Mouse (Mus musculus): ENCODE results near the gene Mob4. TPM values are rescaled to one million over a fixed set of nuclear protein-coding genes. Genes with fewer than 3 reads are reported as not detected.
A peak's percentile ranks its signal among the peaks of the same experiment; 100 is the strongest.

The Mob4 gene
- polyA plus RNA-seq, 1 experiment: 125 TPM

- TF ChIP-seq POLR2A (IDR thresholded peaks at IDR 0.05; ENCODE audit: insufficient read depth, low read depth, low read length) (no peak), CTCF (IDR thresholded peaks at IDR 0.05; ENCODE audit: insufficient read depth, low read depth, low read length) (no peak)
- H3K4me1 ChIP-seq (ENCODE audit: control insufficient read depth, insufficient read depth, low read length): no peaks in the 10 kb centered on the region; the same call in 1 of the 2 replicates
- peak overlapping the region; percentile 37 for H3K4me3 ChIP-seq (ENCODE audit: insufficient read depth, low read depth, low read length)
- H3K27ac ChIP-seq (ENCODE audit: insufficient read depth, low read depth, low read length): no peak overlapping the region
- 14% methylated on average over 8 of the region's 8 CpGs for whole genome bisulfite sequencing
Observed at GRCm38 (mm10) chr1:55192015-55192414, 61.0 kb downstream of the Mob4 start.

- H3K27ac ChIP-seq (ENCODE audit: insufficient read depth, low read depth, low read length): no peak overlapping the region
- H3K4me3 ChIP-seq (ENCODE audit: insufficient read depth, low read depth, low read length): no peak overlapping the region
- 60% methylated on average over 3 of the region's 3 CpGs for WGBS
- no peaks in the 10 kb centered on the region; the same call in 1 of the 2 replicates for H3K4me1 ChIP-seq (ENCODE audit: control insufficient read depth, insufficient read depth, low read length)
- TF ChIP-seq POLR2A (IDR thresholded peaks at IDR 0.05; ENCODE audit: insufficient read depth, low read depth, low read length) (no peak), CTCF (IDR thresholded peaks at IDR 0.05; ENCODE audit: insufficient read depth, low read depth, low read length) (no peak)
Observed at GRCm38 (mm10) chr1:55192824-55193223, 61.8 kb downstream of the Mob4 start.

- Histone ChIP-seq H3K4me3 (ENCODE audit: insufficient read depth, low read depth, low read length) (no peak overlapping the region), H3K4me1 (ENCODE audit: control insufficient read depth, insufficient read depth, low read length) (no peaks in the 10 kb centered on the region; the same call in 1 of the 2 replicates), H3K27ac (ENCODE audit: insufficient read depth, low read depth, low read length) (no peak overlapping the region)
- TF ChIP-seq POLR2A (IDR thresholded peaks at IDR 0.05; ENCODE audit: insufficient read depth, low read depth, low read length) (no peak), CTCF (IDR thresholded peaks at IDR 0.05; ENCODE audit: insufficient read depth, low read depth, low read length) (no peak)
- WGBS: 56% methylated on average over 2 of the region's 2 CpGs
Observed at GRCm38 (mm10) chr1:55193316-55193715, 62.3 kb downstream of the Mob4 start.

GRCm38 (mm10) chr1:55194064-55194915 lies 63.3 kb downstream of the Mob4 start:
- H3K4me3 ChIP-seq (ENCODE audit: insufficient read depth, low read depth, low read length): no peak overlapping the region
- peaks cover 3% of the 10 kb centered on the region for H3K4me1 ChIP-seq (ENCODE audit: control insufficient read depth, insufficient read depth, low read length)
- TF ChIP-seq POLR2A (IDR thresholded peaks at IDR 0.05; ENCODE audit: insufficient read depth, low read depth, low read length) (no peak), CTCF (IDR thresholded peaks at IDR 0.05; ENCODE audit: insufficient read depth, low read depth, low read length) (no peak)
- WGBS: 71% methylated on average over 19 of the region's 19 CpGs
- 0 out of 2 replicates have a peak overlapping the region, but pooled peaks have one; percentile 14 for H3K27ac ChIP-seq (ENCODE audit: insufficient read depth, low read depth, low read length)

- Histone ChIP-seq H3K4me1 (ENCODE audit: control insufficient read depth, insufficient read depth, low read length) (peaks cover 3% of the 10 kb centered on the region), H3K27ac (ENCODE audit: insufficient read depth, low read depth, low read length) (no peak overlapping the region), H3K4me3 (ENCODE audit: insufficient read depth, low read depth, low read length) (no peak overlapping the region)
- TF ChIP-seq CTCF (IDR thresholded peaks at IDR 0.05; ENCODE audit: insufficient read depth, low read depth, low read length): no peak
- TF ChIP-seq POLR2A (IDR thresholded peaks at IDR 0.05; ENCODE audit: insufficient read depth, low read depth, low read length): no peak
- 66% methylated on average over 4 of the region's 4 CpGs for WGBS
Observed at GRCm38 (mm10) chr1:55195021-55195420, 64.0 kb downstream of the Mob4 start.

GRCm38 (mm10) chr1:55196327-55197003 lies 65.4 kb downstream of the Mob4 start:
- WGBS: 84% methylated on average over 6 of the region's 6 CpGs
- no peak overlapping the region for H3K4me3 ChIP-seq (ENCODE audit: insufficient read depth, low read depth, low read length)
- H3K4me1 ChIP-seq (ENCODE audit: control insufficient read depth, insufficient read depth, low read length): peaks cover 3% of the 10 kb centered on the region
- TF ChIP-seq CTCF (IDR thresholded peaks at IDR 0.05; ENCODE audit: insufficient read depth, low read depth, low read length): no peak
- no peak for TF ChIP-seq POLR2A (IDR thresholded peaks at IDR 0.05; ENCODE audit: insufficient read depth, low read depth, low read length)
- H3K27ac ChIP-seq (ENCODE audit: insufficient read depth, low read depth, low read length): no peak overlapping the region

GRCm38 (mm10) chr1:55198719-55199118 lies 67.7 kb downstream of the Mob4 start:
- H3K27ac ChIP-seq (ENCODE audit: insufficient read depth, low read depth, low read length): no peak overlapping the region
- no peak overlapping the region for H3K4me3 ChIP-seq (ENCODE audit: insufficient read depth, low read depth, low read length)
- TF ChIP-seq CTCF (IDR thresholded peaks at IDR 0.05; ENCODE audit: insufficient read depth, low read depth, low read length) (no peak), POLR2A (IDR thresholded peaks at IDR 0.05; ENCODE audit: insufficient read depth, low read depth, low read length) (no peak)
- peaks cover 12% of the 10 kb centered on the region for H3K4me1 ChIP-seq (ENCODE audit: control insufficient read depth, insufficient read depth, low read length)
- 41% methylated on average over 3 of the region's 3 CpGs for WGBS

GRCm38 (mm10) chr1:55201850-55202752 lies 71.1 kb downstream of the Mob4 start:
- H3K27ac ChIP-seq (ENCODE audit: insufficient read depth, low read depth, low read length): peak overlapping the region; percentile 80
- WGBS: 29% methylated on average over 18 of the region's 18 CpGs
- TF ChIP-seq POLR2A (IDR thresholded peaks at IDR 0.05; ENCODE audit: insufficient read depth, low read depth, low read length): no peak

More at GRCm38 (mm10) chr1:55201850-55202752, 71.1 kb downstream of the Mob4 start:
- Histone ChIP-seq H3K4me3 (ENCODE audit: insufficient read depth, low read depth, low read length) (no peak overlapping the region), H3K4me1 (ENCODE audit: control insufficient read depth, insufficient read depth, low read length) (peaks cover 12% of the 10 kb centered on the region)

Other genes starting within 250 kb of the Mob4 start
- not detected in 2 replicates for gene Ankrd44, start 204.8 kb upstream of the Mob4 start, polyA plus RNA-seq (2012; ENCODE audit: insufficient read depth, insufficient read length, low replicate concordance, missing spikeins)
- 306 and 828 TPM in 2 replicates for gene Sf3b1, start 103.8 kb upstream of the Mob4 start, polyA plus RNA-seq (2012; ENCODE audit: insufficient read depth, insufficient read length, low replicate concordance, missing spikeins)
- gene Coq10b, start 78.5 kb upstream of the Mob4 start, polyA plus RNA-seq (2012; ENCODE audit: insufficient read depth, insufficient read length, low replicate concordance, missing spikeins): not detected in 2 replicates
- gene Hspe1, start 43.1 kb upstream of the Mob4 start, polyA plus RNA-seq (2012; ENCODE audit: insufficient read depth, insufficient read length, low replicate concordance, missing spikeins): not detected in 2 replicates
- gene Hspd1, start 43.0 kb upstream of the Mob4 start, polyA plus RNA-seq (2012; ENCODE audit: insufficient read depth, insufficient read length, low replicate concordance, missing spikeins): not detected in 2 replicates
- gene Rftn2, start 95.6 kb downstream of the Mob4 start, polyA plus RNA-seq (2012; ENCODE audit: insufficient read depth, insufficient read length, low replicate concordance, missing spikeins): not detected in 2 replicates
- not detected in 2 replicates for gene Mars2, start 105.9 kb downstream of the Mob4 start, polyA plus RNA-seq (2012; ENCODE audit: insufficient read depth, insufficient read length, low replicate concordance, missing spikeins)
- gene Boll, start 232.2 kb downstream of the Mob4 start, polyA plus RNA-seq (2012; ENCODE audit: insufficient read depth, insufficient read length, low replicate concordance, missing spikeins): not detected in 2 replicates

Data from olfactory bulb, adult 2 months (tissue).